Mouse (Mus musculus): Measurements from ENCODE around the gene Tstd1.

GRCm38 (mm10) chr1:171465749-171466412 is 47.2 kb downstream of the Tstd1 start:
- TF ChIP-seq CTCF (conservative IDR thresholded peaks at IDR 0.05; ENCODE audit: insufficient read depth, insufficient read length, low read depth, low read length) (no peak), POLR2A (IDR thresholded peaks at IDR 0.05; ENCODE audit: low read depth, low read length) (no peak)

Measured in kidney, adult 2 months (tissue).